Mouse (Mus musculus): ENCODE results near the gene Epha4.

DNA sequence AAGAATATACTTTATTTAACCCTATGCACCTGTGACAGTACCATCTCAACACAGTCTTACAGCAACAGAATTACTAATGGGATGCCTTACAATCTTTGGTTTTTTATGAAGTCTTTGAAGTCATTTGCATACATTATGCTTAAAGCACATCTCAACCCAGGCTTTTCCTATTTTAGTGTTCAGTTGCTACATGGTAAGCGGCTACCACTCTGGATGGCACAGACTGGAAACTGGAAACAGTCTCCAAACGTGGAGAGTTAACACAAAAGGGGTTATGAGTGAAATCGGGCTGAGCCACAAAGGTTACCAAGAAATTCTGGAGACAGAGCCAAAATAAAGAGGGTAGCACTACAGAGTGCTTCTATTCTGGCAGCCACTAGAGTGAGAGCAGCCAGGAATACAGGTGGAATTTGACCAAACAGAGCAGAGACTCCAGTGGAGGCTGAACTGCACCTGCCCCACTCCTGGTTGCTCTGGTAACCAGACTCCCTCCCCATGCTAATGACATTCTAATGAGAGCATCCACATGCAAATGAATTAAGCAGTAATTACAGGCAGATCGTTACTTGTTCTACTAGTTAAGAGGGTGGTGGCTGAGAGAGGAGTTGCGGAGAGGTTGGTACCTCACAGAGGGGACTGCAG, 17.2 kb upstream of the Epha4 start:
- TF ChIP-seq CTCF (conservative IDR thresholded peaks at IDR 0.05; ENCODE audit: insufficient read depth, insufficient read length, low read depth, low read length) = no peak
- no peak for TF ChIP-seq POLR2A (IDR thresholded peaks at IDR 0.05; ENCODE audit: low read depth, low read length)
